Mouse (Mus musculus) cerebellum, postnatal 4 days (tissue): ENCODE data around the gene Spata2.

ENCODE experiments used
- DNase-seq, 2 experiments: peaks; one replicate each; pipeline ENCODE4 v3.0.0; 2022; ENCODE audit warnings: low spot score in 2 of 2, mixed read lengths in 1 of 2

Gene Spata2

GRCm38 (mm10) chr2:167449331-167450275 lies 43.1 kb downstream of the Spata2 start:
- DNase-seq: no peak

GRCm38 (mm10) chr2:167447629-167448028 lies 45.1 kb downstream of the Spata2 start:
- no peak for DNase-seq

GRCm38 (mm10) chr2:167447207-167447606 lies 45.5 kb downstream of the Spata2 start:
- DNase-seq: no peak

GRCm38 (mm10) chr2:167445911-167446780 lies 46.5 kb downstream of the Spata2 start:
- DNase-seq: no peak

- no peak for DNase-seq
Measured at GRCm38 (mm10) chr2:167443411-167444193, 49.1 kb downstream of the Spata2 start.

- DNase-seq: no peak
Measured at GRCm38 (mm10) chr2:167439422-167439821, 53.3 kb downstream of the Spata2 start.

- DNase-seq: no peak
Measured at GRCm38 (mm10) chr2:167436371-167436770, 56.3 kb downstream of the Spata2 start.

- no peak for DNase-seq
Measured at GRCm38 (mm10) chr2:167435631-167436030, 57.1 kb downstream of the Spata2 start.

- no peak for DNase-seq
Measured at GRCm38 (mm10) chr2:167434570-167434969, 58.1 kb downstream of the Spata2 start.

- no peak for DNase-seq
Measured at GRCm38 (mm10) chr2:167431418-167431776, 61.3 kb downstream of the Spata2 start.
